Mouse (Mus musculus) C2C12 (cell line): ENCODE data around the gene Tomm6.

Source experiments
- CEBPB ChIP-seq: IDR thresholded peaks from one replicate; pipeline ENCODE4 v1.6.1; 2011; ENCODE audit warnings: low read depth, mild to moderate bottlenecking, control low read depth, moderate library complexity
- CTCF ChIP-seq: IDR thresholded peaks from one replicate; pipeline ENCODE4 v1.5.1; 2011; ENCODE audit not compliant: control insufficient read depth, insufficient read depth, insufficient read length
- MAX ChIP-seq: IDR thresholded peaks from one replicate; pipeline ENCODE4 v1.6.1; 2011; ENCODE audit warnings: mild to moderate bottlenecking, control low read depth
- MYOG ChIP-seq: IDR thresholded peaks from one replicate; pipeline ENCODE4 v1.6.1; 2011; ENCODE audit not compliant: control insufficient read depth, insufficient read length; ENCODE audit errors: extremely low read depth
- USF1 ChIP-seq: IDR thresholded peaks from one replicate; pipeline ENCODE4 v1.6.1; 2011; ENCODE audit warnings: low read depth, mild to moderate bottlenecking, control low read depth, moderate library complexity

GRCm38 (mm10) chr17:47730633-47731575, 42.7 kb upstream of the Tomm6 start:
- no peak for TF ChIP-seq CTCF
- TF ChIP-seq USF1: no peak
- TF ChIP-seq CEBPB: no peak
- TF ChIP-seq MAX: no peak
- TF ChIP-seq MYOG: no peak
